Mouse (Mus musculus): ENCODE data around the gene Smc1b.

The Smc1b gene

DNA sequence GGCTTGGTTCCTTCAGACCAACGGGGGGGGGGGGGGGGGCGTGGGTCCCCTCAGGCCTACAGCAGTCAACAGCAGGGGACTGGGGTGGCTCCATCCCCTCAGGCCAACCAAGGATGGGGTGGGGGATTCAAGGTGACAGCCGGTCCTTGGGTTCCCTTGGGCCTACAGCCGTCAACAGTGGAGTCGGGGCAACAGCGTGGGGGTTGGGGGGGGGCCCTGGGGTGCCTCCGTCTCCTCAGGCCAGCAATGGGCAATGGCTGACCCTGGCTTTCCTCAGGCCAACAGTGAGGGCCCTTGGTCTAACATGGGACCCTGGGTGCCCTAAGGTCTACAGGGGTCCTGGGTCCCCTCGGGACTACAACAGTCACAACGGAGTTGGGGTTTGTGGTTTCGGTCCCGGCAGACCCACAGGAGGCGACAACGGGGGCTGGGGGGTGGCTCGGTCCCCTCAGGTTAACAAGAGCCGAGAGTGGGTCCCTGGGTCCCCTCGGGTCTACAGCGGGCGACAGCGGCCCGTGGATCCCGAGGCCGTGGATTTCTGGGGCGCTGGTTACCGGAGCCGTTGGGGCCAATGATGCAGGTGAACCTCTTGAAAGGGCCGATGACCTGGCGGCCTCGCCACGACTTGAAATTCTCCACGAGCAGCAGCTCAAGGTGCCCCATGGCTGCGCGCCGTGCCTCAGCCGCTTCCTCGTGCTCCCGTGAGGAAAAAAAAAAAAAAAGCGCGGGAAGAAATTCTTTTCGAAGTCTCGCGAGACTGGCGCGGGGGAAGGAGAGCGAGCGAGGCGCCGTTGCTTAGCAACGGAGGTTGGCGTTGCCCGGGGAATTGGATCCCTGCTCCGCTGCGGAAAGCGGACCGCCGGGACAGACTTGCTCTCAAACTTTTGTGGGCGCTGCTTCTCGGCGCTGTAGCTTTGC lies at the start of gene Smc1b, which contains the start of gene Ribc2:
Gene Smc1b, minus strand, starts transcription at position 690 of the 918 bp plus-strand sequence.
Gene Ribc2, plus strand, starts transcription at position 804 of the 918 bp plus-strand sequence.
- DNase-seq, result peak; percentile 8

DNA sequence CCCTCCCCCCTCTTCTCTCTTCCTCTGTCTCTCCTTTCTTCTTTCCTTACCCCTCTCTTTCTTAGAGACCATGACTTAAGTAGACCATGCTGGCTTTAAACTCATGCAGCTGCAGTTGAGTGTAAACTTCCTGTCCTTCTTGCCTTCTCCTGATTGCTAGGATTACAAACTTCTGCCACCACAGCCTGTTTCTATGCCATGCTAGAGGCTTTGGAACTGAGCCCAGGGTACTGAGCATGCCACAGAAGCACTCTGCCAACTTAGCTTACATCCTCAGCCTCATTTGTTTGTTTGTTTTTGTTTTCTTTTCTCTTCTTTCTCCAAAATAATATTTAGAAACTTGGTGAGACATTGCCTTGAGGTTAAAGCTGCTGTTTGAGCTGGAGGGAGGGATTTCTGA lies 48.6 kb upstream of the Smc1b start:
- DNase-seq, result peak; percentile 3

DNA sequence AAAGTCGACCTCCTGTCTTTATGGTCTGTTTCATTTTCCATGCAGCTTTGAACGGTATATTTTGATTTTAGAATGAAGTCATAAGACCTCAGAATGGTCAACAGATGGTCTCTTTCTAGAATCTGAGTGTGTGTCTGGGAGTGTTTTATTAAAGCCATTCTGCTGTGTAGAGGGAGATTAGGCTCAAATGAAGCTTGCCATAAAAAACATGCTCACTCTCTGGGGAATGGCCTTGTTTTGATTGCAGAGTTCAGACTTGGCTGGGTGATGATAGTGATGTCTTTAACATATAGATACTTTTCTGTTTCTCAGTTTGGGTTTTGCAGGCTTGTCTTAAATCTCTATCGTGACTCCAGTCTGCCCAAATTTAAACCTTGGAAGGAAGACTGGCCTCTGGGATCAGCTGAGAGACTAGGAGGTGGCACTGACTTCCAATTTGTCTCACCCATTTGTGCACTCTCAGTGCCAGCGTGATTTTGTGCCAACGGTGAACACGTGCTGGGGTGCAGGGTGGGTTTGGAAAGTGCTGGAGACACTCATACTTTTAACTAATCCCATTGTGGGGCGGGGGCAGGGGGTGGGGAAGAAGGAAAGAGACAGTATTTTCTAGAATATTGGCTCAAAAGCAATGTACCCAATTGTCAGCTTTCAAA lies 47.9 kb upstream of the Smc1b start:
- DNase-seq, result no peak

DNA sequence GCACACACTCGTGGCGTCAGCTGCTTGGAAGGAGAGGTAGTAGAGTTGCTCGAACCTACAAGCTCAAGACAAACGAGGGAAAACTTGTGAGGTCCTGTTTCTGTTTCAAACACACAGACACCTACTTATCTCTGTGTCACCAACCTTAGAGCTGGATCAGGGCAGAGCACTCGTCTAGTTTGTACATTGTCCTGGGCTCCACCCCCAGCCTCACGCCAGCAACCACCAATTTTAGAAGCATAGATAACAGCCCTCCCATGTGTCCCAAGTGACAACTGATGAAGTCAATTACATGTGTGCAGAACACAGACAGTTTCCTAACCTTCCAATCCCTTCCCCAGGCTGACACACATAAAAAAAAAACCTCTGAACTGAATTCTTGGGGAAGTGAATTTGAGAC lies 46.4 kb upstream of the Smc1b start:
- DNase-seq, result no peak

DNA sequence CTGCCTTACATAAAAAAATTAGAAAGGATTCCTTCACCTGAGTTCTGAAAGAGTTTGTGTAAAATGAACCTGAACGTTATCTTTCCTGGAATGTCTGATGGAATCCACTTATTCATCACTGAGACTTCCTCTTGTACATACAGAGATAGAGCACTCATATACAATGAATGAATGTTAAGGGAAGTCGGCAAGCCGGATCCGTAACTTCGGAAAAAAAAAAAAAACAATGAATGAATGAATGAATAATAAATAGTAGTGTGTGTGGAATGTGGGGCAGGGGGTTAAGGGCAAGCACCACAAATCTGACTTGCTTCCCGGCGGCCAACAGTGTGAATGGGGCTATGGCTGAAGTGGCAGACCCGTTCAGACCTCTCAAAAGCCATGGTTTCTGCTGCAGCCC lies 45.8 kb upstream of the Smc1b start:
- DNase-seq, result no peak

DNA sequence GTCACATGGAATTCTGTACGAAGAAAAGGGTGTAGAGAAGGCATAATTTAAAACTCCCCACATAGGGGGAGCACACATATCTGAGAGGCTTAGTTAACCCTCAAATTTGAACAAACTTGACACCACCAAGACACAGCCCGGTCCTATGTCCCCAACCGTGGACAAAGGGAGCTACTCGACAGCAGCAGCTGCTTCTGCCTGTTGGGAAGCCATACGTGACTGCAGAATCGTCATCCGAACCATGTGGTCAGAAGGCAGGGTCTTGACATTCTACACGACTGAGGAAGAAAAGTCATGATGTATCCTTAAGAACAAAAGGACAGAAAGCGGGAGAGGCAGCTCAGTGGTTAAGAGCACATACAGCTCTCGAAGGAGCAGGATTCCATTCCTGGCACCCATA lies 42.3 kb upstream of the Smc1b start:
- no peak for DNase-seq

DNA sequence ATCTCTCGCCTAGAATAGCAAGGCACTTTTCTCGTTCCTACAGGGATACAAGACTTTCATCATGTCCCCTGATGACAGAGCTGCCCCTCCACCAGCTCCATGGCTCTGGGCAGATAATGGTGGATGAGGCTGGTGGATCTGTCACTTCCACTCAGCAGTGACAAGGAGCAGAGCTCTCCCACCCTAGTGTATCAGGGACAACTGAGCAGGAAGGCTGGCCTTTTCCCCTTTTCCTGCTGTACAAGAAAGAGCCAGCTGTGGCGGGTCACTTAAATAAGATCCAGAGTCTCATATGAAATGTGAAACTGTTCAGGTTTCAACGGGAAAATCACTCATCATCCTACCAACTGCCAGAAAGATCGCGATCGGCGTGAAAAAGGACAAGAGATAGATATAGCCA lies 41.7 kb upstream of the Smc1b start:
- no peak for DNase-seq

DNA sequence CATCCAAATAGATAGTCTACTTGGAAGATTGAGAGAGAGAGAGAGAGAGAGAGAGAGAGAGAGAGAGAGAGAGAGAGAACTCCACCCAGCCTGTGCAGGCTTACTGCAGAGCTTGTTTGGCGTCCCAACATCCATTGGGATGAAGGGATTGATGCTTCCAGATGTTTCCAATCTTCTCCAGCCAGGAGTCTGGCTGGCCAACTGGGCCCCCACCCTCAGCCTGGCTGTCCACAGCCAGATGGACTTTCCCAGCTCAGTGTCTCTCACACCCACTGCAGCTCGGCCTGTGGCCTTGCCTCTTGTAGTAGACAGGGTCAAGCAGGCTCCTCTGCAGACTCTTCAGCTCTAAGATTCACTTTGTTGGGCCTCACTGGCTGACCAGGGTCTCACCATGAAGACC lies 40.3 kb upstream of the Smc1b start:
- DNase-seq, result no peak

DNA sequence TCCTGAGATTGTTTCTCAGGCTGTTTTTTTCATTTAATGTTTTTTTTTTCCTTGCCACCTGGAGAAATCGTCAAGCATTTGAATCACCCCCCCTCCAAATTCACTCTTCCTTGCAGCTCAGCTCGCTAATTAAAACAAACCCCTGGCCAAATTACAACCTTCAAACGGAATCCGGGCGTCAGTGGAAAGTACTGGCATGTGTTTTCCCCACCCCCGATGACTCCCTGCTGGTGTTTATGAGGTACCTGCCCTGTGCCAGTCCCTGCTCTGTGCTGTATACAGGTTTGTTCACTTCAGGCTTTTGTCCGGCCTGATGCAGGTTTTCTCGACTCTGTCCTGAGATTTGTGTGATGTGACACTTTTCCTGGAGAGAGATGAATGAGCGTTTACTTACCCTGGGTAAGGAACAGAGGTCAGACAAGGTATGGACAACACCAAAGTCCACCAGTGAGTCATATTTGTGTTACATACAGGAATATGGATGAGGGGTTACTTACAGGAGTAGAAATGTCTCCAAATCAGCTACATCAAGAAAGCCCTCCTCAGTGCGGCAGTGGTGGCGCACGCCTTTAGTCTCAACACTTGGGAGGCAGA lies 35.4 kb upstream of the Smc1b start:
- no peak for DNase-seq

DNA sequence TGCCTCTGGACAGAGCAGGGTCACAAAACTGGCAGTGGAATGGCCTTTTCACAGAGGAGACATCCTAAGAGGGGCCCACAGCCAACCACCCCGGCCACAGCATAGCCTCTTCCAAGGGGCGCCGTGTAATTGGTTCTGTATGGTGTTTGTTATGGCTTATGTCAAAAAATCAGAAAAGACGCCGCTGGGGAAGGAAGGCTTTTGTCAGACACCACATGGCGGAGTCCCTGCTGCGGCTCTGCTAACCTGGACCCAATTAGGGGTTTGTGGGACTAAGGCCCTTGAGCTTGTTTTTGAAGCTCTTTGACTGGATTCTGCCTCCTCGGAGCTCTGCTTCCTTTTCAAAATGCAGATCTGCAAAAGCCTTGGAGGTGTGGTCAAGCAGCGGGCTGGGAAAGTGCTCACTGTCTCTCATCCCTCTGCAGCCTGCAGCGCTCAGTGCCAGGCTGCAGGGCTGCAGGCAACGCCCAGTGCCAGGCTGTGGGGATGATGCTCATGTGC lies 34.7 kb upstream of the Smc1b start:
- DNase-seq, result no peak

DNA sequence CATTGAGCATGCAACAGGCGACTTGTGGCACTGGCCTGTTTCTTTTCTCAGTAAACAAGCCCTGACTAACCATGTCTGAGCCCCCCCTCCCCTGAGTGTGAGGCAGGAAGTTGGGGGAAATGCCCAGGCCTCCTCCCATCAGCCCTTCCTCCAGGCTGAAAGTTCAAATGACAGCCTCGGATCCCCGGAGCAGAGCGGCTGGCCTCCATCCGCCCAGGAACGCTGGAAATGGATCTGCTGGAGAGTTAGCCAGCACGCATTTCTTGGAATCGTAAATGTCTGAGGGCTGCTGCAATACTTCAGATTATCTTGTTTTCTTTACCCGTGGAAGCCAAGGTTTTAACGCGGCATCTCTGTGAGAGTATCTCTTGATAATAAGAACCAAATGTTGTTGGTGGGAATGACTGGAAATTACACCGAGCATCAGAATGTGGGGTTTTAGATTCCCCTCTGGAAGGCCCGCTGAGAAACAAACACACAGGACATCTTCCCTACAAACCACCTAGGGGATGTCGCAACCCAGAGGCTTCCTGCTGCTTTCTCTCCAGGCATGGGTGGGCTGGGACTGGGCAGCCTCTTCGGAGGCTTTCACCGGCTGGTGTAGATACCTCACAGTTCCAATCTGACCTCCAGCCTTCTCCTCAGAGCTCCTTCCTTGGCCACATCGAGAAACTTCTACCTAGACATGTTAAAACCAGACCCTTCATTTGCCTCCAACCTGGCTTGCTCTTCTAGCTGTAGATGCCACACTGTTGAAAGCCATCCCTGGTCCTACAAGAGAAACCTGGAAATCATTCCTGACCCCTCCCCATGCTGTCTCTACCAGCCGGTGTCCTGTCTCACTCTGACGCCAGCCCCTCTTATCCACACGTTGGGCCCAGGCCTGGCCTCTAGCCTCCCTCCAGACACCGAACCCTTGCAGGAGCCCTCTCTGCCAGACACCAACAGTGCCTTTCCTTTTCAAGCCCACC lies 31.2 kb upstream of the Smc1b start:
- no peak for DNase-seq

DNA sequence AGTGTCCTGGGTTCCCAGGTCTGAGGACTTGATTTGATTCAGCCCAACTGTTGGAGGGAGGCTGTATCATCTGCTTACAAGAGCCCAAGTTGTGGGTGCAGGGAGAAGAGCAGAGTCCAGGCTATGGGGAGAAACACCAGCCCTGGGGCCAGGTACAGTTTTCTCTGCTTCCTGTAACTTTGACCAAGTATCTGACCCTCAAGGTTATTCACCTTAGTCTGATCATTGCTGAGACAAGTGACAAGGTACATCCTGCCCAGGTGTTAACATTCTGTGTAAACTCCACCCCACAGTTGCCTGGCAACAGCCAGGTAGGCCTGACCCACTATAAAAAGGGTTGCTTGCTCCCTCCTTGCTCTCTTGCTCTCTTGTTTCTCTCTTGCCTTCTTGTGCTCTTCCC lies 29.7 kb upstream of the Smc1b start:
- no peak for DNase-seq

DNA sequence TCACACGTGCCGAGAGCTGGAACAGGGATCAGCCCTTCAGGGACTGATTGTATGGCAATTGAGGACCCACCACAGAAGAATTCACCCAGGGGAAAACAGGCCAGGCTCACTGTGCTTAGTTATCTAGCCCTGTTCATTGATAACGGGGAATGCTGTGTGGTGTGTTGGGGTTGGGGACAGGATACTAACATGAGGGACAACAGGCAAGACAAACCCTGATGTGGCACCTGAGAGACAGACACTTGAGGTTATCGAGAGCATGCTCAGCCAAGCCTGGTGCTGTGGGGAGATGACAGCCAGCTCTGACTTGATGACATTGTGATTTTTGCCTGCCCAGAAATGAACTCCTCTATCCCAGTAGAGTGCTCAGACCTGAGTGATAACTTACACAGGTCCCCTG lies 24.4 kb upstream of the Smc1b start:
- no peak for DNase-seq

DNA sequence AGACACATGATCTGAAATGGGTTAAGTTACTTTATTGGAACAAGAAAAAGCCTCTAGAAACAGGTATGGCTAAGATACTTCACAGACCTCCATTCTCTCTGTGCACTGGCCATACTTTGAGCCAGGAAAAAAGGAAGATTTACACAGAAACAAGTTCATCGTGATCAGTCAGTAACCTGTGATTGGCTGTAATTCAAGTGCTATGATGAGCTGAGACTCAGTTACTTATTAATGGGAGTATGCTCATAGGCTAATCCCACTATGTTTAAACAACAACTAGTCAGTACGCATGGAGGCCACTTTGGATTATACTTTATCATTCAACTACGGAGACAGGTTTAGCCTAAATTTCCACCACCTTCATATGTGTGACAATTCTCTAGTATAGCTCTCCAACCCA lies 22.3 kb upstream of the Smc1b start:
- no peak for DNase-seq

DNA sequence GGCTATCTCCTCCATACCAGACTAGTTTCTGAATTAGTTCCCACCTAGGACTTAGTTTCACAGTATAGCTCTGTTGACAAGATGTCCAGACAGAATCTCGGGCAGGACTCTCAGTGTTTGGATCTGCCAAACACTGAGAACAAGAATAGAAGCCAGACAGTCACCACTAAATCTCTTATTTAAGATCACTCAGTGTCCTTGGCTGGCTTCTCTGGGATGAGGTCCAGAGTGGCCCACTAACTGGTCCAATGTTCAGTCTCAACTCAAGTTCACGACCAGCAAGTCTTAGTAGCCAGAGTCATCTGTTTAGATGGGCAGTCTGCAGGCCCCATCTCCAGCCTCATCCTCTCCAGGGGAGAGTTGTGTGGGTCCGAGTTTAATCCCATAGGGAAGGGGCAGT lies 20.8 kb upstream of the Smc1b start:
- DNase-seq, result no peak

DNA sequence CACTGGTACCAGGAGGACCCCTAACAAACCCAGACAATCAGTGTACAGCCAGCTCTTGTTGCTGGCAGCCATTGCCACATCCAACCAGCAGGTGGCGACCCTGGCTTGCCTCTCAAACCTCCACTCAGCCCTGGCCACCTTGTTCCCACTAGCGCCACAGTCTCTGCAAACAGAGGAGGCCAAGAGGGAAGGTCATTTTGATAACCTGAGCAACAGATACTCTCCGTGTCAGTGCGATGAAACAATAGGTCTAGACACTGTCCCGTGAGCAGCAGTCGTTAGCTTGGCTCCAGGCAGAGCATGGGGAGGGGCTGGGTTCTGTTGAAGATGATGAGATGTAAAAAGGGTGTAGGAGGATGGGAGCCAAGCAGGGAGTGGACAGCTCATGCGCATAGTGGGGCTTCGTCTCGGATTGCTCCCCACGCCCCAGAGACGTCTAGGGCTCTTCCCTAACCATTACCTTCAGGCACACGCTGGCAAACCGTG lies 19.7 kb upstream of the Smc1b start:
- peak; percentile 64 for DNase-seq

DNA sequence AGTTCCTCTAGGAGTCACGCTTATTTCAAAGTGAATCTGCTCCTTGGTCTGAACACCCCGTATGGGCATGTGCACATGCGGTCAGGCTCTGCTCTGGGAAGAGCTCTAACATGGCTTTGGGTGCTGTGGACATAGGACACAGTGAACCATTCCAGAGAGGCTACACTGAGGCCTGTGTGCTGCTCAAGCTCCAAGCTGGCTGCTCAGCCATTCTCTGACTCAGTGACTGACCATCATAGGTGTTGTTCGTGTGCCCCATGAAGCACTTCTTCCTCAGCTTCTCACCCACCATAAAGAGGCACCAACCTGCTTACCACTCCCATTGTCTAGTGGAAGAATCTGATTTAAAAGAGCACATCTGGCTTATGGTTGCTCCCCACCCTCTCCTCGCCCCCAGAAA lies 12.5 kb upstream of the Smc1b start:
- DNase-seq, result no peak

DNA sequence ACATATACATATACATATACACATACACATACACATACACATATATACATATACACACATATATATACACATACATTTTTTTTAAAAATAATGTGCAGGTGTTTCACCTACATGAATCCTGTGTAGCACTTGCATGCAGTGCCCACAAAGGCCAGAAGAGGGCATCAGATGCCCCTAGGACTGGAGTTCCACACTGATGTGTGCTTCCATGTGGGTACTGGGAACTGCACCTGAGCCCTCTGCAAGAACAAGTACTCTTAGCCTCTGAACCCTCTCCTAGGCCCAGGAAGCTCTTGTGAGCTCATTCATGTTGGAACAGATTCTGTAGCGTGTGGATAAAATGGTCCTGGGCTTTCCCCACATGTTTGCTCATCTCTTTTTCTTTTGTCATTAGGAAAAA lies 12.0 kb upstream of the Smc1b start:
- DNase-seq, result no peak

DNA sequence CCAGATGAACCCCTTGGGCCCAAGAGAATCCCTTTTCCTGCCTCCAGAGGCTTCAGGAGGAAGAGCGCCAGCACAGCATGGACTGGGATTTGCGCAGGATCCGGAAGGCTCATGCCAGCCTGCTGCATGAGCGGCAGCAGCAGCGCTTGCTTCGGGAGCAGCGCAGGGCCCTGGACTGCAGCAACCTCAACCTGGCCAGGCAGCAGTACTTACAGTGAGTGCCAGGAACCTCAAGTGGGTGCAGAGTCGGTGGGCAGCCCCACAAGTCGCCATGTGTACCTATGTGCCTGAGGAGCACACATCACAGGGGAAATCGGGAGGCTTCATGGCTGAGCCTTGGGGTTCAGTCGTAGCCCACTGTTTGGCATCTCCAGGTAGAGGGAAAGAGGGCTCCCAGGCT lies 11.4 kb upstream of the Smc1b start:
- no peak for DNase-seq

DNA sequence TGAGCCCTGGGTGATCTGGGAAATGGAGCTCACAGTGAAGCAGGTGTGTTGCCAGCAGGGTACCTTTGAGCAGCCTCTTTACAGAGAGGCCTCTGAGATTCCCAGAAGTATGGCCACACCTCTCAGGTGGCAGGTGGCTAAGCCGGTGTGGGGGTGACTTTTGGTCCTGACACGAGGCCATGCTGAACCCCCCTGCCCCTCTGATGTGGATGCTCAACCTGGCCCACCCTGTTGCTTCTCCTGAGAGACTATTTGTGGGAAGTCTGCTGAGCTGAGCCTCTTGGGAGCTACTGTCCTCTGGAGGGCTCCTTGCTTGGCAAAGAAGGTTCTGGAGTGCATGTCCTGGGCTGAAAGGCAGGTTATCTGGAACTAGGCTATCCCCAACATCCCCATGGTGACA lies 10.7 kb upstream of the Smc1b start:
- DNase-seq, result no peak

DNA sequence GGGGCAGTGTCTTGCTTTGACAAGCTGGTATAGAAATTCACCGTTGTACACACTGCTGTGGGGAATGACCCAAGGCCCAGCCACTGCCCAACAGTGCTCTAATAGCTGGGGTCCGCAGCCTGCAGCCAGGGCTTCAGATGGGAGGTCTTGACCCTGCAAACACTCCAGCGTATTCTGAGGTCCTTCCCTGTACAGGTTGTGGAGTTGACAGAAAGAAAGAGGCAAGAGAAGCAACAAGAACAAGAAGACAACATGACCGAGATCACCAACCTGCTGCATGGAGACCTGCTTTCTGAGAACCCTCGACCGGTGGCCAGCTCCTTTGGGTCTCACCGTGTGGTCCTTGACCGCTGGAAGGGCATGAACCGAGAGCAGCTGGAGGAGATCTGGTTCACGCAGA lies 9.5 kb upstream of the Smc1b start:
- DNase-seq, result no peak

DNA sequence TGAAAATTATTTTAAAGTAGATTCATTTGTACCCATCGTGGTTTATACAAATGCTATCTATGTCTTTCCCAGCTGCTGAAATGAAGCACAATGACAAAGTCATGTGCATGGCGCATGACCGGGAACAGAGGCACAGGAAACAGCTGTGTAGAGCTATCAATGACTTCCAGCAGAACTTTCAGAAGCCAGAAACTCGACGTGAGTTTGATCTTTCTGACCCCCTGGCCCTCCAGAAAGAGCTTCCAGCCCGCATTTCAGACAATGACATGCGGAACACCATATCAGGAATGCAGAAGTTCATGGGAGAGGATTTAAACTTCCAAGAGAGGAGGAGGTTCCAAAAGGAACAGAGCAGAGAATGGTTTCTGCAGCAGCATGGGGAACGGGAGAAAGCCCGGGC lies 3.4 kb upstream of the Smc1b start:
- no peak for DNase-seq

DNA sequence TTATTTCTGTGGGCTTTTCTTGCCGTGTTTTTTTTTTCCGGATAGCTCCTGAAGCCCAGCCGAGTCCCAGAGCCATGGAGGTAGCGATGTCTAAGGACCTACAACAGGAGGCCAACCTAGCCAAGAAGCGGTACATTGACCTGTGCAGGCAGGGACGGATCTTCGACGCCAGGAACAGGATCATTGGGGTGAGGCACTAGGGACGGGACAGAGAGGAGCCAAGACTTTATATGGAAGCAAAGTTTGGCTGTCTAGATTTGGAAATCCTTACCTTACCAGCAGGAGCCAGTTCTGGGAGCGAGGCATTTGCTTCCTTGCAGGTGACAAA lies 393 bp upstream of the Smc1b start:
- no peak for DNase-seq
